Mouse (Mus musculus) monocyte, adult 59 days (primary cell): ENCODE measurements around the gene Psmc1. TPM values are rescaled to one million over a fixed set of nuclear protein-coding genes. Genes with fewer than 3 reads are reported as not detected.

ENCODE experiments used
- total RNA-seq, 2 experiments: library from RNA; stranded (reverse); gene quantifications; one replicate each; pipeline ENCODE4 v1.2.4; 2023

Psmc1 gene
- 10 to 100 TPM; 62.5 to 65.6 TPM for total RNA-seq

DNA sequence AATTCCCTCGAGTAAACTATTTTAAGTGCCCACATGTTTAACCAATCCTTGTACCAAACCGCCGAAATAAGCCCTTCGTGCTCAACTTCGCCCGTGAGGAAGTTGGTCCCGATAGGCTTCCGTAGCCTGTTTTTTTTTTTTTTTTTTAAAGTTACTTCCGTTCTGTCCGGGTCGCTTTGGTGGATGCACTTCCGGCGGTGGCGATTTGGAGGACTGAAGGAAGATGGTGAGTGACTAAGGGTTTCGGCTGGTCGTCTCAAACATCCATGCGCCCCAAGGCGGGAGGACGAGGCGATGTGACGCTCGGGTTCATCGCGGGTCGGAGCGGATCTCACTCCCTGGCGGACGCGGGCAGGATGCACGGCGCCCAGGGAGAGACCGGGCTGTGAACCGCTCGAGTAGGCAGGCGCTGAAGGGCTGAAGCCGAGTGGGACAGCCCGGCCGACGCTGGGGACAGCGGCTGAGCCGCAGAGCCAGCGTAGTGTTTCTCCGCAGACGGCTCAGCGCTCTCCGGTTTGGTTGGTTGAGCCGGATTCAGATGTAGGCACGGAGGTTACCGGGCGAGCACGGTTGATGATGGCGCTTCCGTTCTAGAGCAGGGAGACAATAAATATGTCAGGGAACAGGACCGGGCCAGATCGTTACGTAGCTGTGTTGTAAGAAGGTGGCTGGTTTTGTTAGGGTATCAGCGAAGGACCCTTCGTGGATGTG is at the start of gene Psmc1:
Gene Psmc1, plus strand, starts transcription at position 169 of the 711 bp plus-strand sequence.

GRCm38 (mm10) chr12:100159261-100159975 is 49.5 kb downstream of the Psmc1 start, which contains the start of gene Nrde2:
Nrde2 (minus strand) TSS chr12:100159653.

Other genes with a start within 250 kb of the Psmc1 start
- under 1 TPM; 0.70 to 0.73 TPM for gene Efcab11, start 225.7 kb upstream of the Psmc1 start, total RNA-seq
- gene Tdp1, start 225.6 kb upstream of the Psmc1 start, total RNA-seq: 10 to 100 TPM; 12.8 to 16.3 TPM
- 1 to 10 TPM; 5.3 to 5.5 TPM for gene Kcnk13, start 145.7 kb upstream of the Psmc1 start, total RNA-seq
- gene Nrde2, start 49.5 kb downstream of the Psmc1 start, total RNA-seq: 10 to 100 TPM; 19.2 to 25.8 TPM
- gene Calm1, start 89.3 kb downstream of the Psmc1 start, total RNA-seq: 100 to 1,000 TPM; 680 to 798 TPM